Mouse (Mus musculus) kidney, embryonic 14.5 days (tissue): ENCODE measurements at regions not wholly inside any gene's neighbourhood (a gene's known extent, or its start where the extent isn't known, plus 50 kb on each side); places are given as distances from the start of the nearest gene placed in this dataset.

Source experiments
- ATAC-seq: fragments of 200-750 bp; cut with Nextera tagmentation; 2 replicates; pipeline ENCODE4 v1.8.0; 2017; ENCODE audit warnings: moderate number of reproducible peaks, mild to moderate bottlenecking, moderate TSS enrichment, moderate library complexity; ENCODE audit not compliant: low FRiP score, low TSS enrichment
- H3K27ac ChIP-seq: fragments of 300-500 bp; sonication (generic); 2 replicates; pipeline ENCODE4 v1.5.1; 2014; ENCODE audit warnings: low read depth, mild to moderate bottlenecking, low read length, moderate library complexity, mixed read lengths
- H3K27me3 ChIP-seq: fragments of 300-500 bp; sonication (generic); 2 replicates; pipeline ENCODE4 v1.6.1; 2014; ENCODE audit warnings: mild to moderate bottlenecking, low read length; ENCODE audit not compliant: control insufficient read depth, insufficient read depth
- H3K36me3 ChIP-seq: fragments of 300-500 bp; sonication (generic); 2 replicates; pipeline ENCODE4 v1.6.1; 2014; ENCODE audit warnings: low read length, mixed read lengths; ENCODE audit not compliant: control insufficient read depth, insufficient read depth
- H3K4me1 ChIP-seq: fragments of 300-500 bp; sonication (generic); 2 replicates; pipeline ENCODE4 v1.6.1; 2014; ENCODE audit warnings: low read length, mixed read lengths; ENCODE audit not compliant: control insufficient read depth, insufficient read depth
- H3K4me2 ChIP-seq: fragments of 300-500 bp; sonication (generic); replicated peaks from 2 replicates; pipeline ENCODE4 v1.6.1; 2014; ENCODE audit warnings: low read depth, mild to moderate bottlenecking, low read length
- H3K4me3 ChIP-seq: fragments of 300-500 bp; sonication (generic); 2 replicates; pipeline ENCODE4 v1.5.1; 2014; ENCODE audit warnings: mild to moderate bottlenecking, low read length
- H3K9ac ChIP-seq: fragments of 300-500 bp; sonication (generic); 2 replicates; pipeline ENCODE4 v1.6.1; 2014; ENCODE audit warnings: low read depth, mild to moderate bottlenecking, low read length, moderate library complexity
- H3K9me3 ChIP-seq: fragments of 300-500 bp; sonication (generic); 2 replicates; pipeline ENCODE4 v1.6.1; 2016; ENCODE audit warnings: low read length; ENCODE audit not compliant: control insufficient read depth
- WGBS: fragments of 180-500 bp; shearing (Covaris S2); extraction: QIAGEN DNeasy Blood & Tissue Kit; methylation state at CpG from one replicate; pipeline ENCODE4 v1.1.7; 2014; 5-methylcytosine and 5-hydroxymethylcytosine counted together

DNA sequence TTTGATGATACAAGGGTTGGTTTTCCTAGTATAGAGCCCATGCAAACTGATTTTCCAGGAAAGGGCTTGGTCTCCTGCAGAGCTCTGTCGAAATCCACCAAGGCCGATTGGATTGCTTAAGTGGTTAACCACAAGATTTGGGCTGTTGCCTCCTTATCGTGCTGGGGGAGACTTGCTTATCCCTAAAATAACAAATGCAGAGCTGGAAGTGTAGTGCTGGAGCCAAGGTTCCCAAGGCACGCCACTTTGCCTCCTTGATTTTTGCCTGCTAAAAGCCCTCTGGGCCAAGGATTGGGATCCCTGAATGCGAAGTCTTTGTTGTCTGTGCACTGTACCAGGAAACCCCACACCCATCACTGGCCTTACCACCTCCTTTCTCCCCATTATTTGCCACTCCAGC is 52.8 kb upstream of the Tmem178 start:
- H3K9me3 ChIP-seq, result no peaks in the 10 kb centered on the region
- H3K4me2 ChIP-seq, result no peak overlapping the region
- H3K4me3 ChIP-seq, result no peak overlapping the region
- no peak overlapping the region for H3K9ac ChIP-seq
- H3K4me1 ChIP-seq, result 0 out of 2 replicates have a peak, but pooled peaks cover 6% of the 10 kb centered on the region
- WGBS, result 66% methylated on average over 5 of the region's 5 CpGs
- no peaks in the 10 kb centered on the region for H3K27me3 ChIP-seq
- no peak overlapping the region for H3K27ac ChIP-seq
- no peaks in the 10 kb centered on the region for H3K36me3 ChIP-seq
- ATAC-seq, result no peak

DNA sequence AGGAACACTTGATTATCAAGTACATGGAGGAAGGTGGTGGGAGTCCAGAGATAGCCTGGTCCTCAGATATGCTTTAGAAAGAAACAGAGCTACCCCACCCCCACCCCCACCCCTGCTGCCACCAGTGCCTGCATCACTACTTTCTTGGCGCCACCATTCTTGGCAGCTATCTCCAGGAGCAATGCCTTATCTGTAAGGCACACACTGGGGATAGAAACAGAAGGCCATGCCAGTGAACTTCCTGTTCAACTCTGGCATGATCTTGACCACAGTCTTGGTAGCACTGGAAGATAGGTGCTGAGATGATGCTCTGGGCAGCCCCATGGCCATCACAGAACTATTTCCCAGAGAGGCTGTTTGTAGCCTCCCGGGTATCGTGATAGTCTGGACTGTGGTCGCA is 55.3 kb upstream of the Tmem178 start:
- H3K27me3 ChIP-seq, result no peaks in the 10 kb centered on the region
- H3K4me1 ChIP-seq, result peaks cover 11% of the 10 kb centered on the region; the same call in 1 of the 2 replicates
- H3K9me3 ChIP-seq, result no peaks in the 10 kb centered on the region
- WGBS, result 95% methylated on average over 4 of the region's 4 CpGs
- H3K4me2 ChIP-seq, result no peak overlapping the region
- no peaks in the 10 kb centered on the region for H3K36me3 ChIP-seq
- no peak overlapping the region for H3K27ac ChIP-seq
- no peak overlapping the region for H3K9ac ChIP-seq
- no peak overlapping the region for H3K4me3 ChIP-seq
- ATAC-seq, result no peak

- no peak overlapping the region for H3K9ac ChIP-seq
- peaks cover 11% of the 10 kb centered on the region; the same call in 1 of the 2 replicates for H3K4me1 ChIP-seq
- peak overlapping the region; percentile 15; the same call in 1 of the 2 replicates for H3K4me2 ChIP-seq
- no peaks in the 10 kb centered on the region for H3K9me3 ChIP-seq
- H3K27ac ChIP-seq, result no peak overlapping the region
- WGBS, result 18% methylated on average over 8 of the region's 8 CpGs
- H3K27me3 ChIP-seq, result no peaks in the 10 kb centered on the region
- H3K36me3 ChIP-seq, result no peaks in the 10 kb centered on the region
- H3K4me3 ChIP-seq, result no peak overlapping the region
- ATAC-seq, result peak; percentile 43
Measured at GRCm38 (mm10) chr17:80887749-80888119, 56.7 kb upstream of the Tmem178 start.

DNA sequence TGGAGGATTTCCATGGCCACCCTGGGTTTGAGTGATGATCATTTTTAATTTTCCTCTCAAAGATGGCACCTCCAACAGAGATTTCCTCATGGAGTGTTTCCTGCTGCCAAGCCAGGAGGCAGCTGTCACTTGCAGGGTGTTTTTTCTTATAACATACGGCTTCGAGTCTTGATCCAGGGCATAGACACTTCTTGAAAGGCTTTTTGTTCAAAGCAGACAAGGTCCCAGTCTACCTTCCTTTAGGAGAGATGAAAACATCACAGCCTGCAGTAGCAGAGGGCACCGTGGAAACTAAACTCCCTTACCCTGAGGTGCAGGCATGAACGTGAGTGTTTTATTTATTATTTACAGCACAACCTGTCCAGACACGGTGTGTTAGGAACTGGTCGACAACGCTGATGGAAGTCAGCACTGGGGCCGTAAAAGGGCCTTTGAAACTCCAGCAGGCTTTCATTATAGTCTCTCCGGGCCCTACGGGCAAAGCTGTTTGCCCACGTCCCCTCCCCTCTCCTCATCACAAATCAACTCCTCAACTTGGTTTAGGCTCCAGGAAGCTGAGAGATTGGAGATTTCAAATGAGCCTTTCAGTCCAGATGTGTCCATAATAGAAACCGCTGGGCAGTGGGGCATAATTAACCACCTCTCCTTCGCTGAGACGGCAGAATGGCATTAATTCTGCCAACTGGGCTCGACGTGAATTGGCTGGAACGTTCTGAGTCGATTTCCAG is 57.2 kb upstream of the Tmem178 start:
- no peak overlapping the region for H3K27ac ChIP-seq
- 0 out of 2 replicates have a peak, but pooled peaks have one; percentile 32 for ATAC-seq
- no peaks in the 10 kb centered on the region for H3K36me3 ChIP-seq
- no peak overlapping the region for H3K9ac ChIP-seq
- H3K27me3 ChIP-seq, result no peaks in the 10 kb centered on the region
- WGBS, result 10% methylated on average over 18 of the region's 18 CpGs
- H3K4me1 ChIP-seq, result peaks cover 11% of the 10 kb centered on the region; the same call in 1 of the 2 replicates
- H3K4me2 ChIP-seq, result peak overlapping the region; percentile 15; the same call in 1 of the 2 replicates
- H3K9me3 ChIP-seq, result no peaks in the 10 kb centered on the region
- no peak overlapping the region for H3K4me3 ChIP-seq

DNA sequence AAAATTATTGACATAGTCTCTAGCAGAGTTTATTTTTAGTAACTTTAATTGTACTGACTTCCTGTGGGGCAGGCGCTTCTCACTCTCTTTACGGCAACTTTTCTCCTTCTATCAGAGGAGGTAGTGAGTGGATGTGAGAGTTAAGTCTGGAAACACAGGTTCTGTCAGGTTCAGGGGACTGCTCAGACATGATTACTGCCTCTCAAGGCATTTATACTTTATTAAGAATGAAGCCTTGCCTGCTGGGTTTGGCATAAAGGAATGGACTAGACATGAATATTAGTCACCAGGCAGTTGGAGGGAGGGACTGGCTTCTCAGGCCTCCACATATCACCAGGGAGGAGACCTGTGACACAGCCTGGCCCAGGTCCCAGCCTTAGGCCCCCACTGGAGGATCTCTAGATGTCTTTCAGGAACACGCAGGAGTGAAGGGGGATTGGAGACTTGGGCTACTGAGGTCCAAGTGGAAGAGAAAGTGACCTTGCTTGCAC is 58.2 kb upstream of the Tmem178 start:
- Histone ChIP-seq H3K36me3 (no peaks in the 10 kb centered on the region), H3K9ac (no peak overlapping the region), H3K4me2 (no peak overlapping the region), H3K27me3 (no peaks in the 10 kb centered on the region), H3K27ac (no peak overlapping the region), H3K4me1 (peaks cover 11% of the 10 kb centered on the region; the same call in 1 of the 2 replicates), H3K9me3 (no peaks in the 10 kb centered on the region), H3K4me3 (no peak overlapping the region)
- 49% methylated on average over 3 of the region's 3 CpGs for WGBS
- no peak for ATAC-seq

- 86% methylated on average over 9 of the region's 9 CpGs for WGBS
- H3K4me2 ChIP-seq, result no peak overlapping the region
Measured at GRCm38 (mm10) chr17:80885706-80886105, 58.7 kb upstream of the Tmem178 start.

DNA sequence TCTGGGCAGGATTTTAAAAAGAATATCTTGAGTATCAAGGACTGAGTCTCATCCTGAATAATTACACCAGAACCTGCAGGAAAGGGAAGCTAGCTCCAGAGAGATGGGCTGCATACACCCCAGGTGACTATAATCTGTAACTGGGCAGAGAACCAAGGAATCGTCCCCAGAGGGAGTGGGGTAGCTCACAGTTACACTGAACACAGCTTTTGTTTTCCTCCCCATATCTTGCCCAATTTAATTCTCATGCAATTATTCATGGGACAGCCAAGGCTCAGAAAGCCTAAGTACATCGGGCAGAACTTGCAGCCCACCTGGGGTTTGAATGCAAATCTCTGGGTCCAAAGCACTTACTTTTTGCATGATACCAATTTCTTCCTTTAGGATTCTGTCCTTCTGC is 59.5 kb upstream of the Tmem178 start:
- ATAC-seq, result no peak
- Histone ChIP-seq H3K27me3 (no peaks in the 10 kb centered on the region), H3K9me3 (no peaks in the 10 kb centered on the region), H3K36me3 (no peaks in the 10 kb centered on the region), H3K4me2 (no peak overlapping the region), H3K4me1 (peaks cover 11% of the 10 kb centered on the region; the same call in 1 of the 2 replicates), H3K27ac (no peak overlapping the region), H3K9ac (no peak overlapping the region), H3K4me3 (no peak overlapping the region)
- 80% methylated on average over 2 of the region's 2 CpGs for WGBS

More at GRCm38 (mm10) chr17:80885706-80886105, 58.7 kb upstream of the Tmem178 start:
- Histone ChIP-seq H3K9ac (no peak overlapping the region), H3K36me3 (no peaks in the 10 kb centered on the region), H3K27me3 (no peaks in the 10 kb centered on the region), H3K4me1 (peaks cover 11% of the 10 kb centered on the region; the same call in 1 of the 2 replicates), H3K27ac (no peak overlapping the region), H3K9me3 (no peaks in the 10 kb centered on the region), H3K4me3 (no peak overlapping the region)
- 0 out of 2 replicates have a peak, but pooled peaks have one; percentile 32 for ATAC-seq

DNA sequence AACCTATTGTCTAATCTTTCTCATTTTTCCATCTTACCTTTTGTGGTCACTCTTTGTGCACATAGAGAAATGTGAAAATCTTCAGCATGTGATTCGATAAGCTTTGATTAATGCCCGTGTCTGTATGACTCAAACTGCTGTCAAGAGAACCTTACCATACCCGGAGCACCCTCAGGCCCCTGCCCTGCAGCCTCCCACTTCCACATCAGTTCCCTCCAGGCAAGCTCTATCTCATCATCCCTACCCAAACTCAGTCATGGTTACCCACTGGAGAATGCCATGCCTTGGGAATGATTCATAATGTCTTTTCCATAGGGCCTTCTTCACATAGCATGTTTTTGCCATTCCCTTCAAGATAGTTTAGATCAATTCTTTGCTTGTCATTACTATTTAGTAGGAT is 62.0 kb upstream of the Tmem178 start:
- WGBS, result 90% methylated on average over 3 of the region's 3 CpGs
- Histone ChIP-seq H3K4me3 (no peak overlapping the region), H3K9me3 (no peaks in the 10 kb centered on the region), H3K4me2 (no peak overlapping the region), H3K27ac (no peak overlapping the region), H3K36me3 (no peaks in the 10 kb centered on the region), H3K9ac (no peak overlapping the region), H3K27me3 (no peaks in the 10 kb centered on the region), H3K4me1 (peaks cover 11% of the 10 kb centered on the region; the same call in 1 of the 2 replicates)
- ATAC-seq, result no peak

GRCm38 (mm10) chr17:80880325-80880724 is 64.1 kb upstream of the Tmem178 start:
- no peaks in the 10 kb centered on the region for H3K4me1 ChIP-seq
- H3K4me3 ChIP-seq, result no peak overlapping the region
- no peak for ATAC-seq
- WGBS, result 74% methylated on average over 4 of the region's 4 CpGs
- H3K9me3 ChIP-seq, result no peaks in the 10 kb centered on the region
- no peak overlapping the region for H3K27ac ChIP-seq
- no peaks in the 10 kb centered on the region for H3K27me3 ChIP-seq
- no peak overlapping the region for H3K9ac ChIP-seq
- no peak overlapping the region for H3K4me2 ChIP-seq
- H3K36me3 ChIP-seq, result no peaks in the 10 kb centered on the region
